Mouse (Mus musculus) testis, adult 2 months (tissue): Measurements from ENCODE around the gene AU018091. TPM values are rescaled to one million over a fixed set of nuclear protein-coding genes. Genes with fewer than 3 reads are reported as not detected.

ENCODE experiments used
- H3K27ac ChIP-seq: fragments of 200-500 bp; 2 replicates; pipeline ENCODE4 v1.5.1; 2012; ENCODE audit warnings: low read depth, low read length; ENCODE audit not compliant: control insufficient read depth, insufficient read depth
- H3K27me3 ChIP-seq: fragments of 200-500 bp; 2 replicates; pipeline ENCODE4 v1.6.1; 2012; ENCODE audit warnings: mild to moderate bottlenecking, low read length, moderate library complexity; ENCODE audit not compliant: control insufficient read depth, insufficient read depth
- H3K36me3 ChIP-seq: fragments of 200-500 bp; 2 replicates; pipeline ENCODE4 v1.6.1; 2012; ENCODE audit warnings: mild to moderate bottlenecking, low read length; ENCODE audit not compliant: control insufficient read depth, insufficient read depth
- H3K4me1 ChIP-seq: fragments of 200-500 bp; 2 replicates; pipeline ENCODE4 v1.6.1; 2012; ENCODE audit warnings: low read length; ENCODE audit not compliant: control insufficient read depth, insufficient read depth
- H3K4me3 ChIP-seq: fragments of 200-500 bp; 2 replicates; pipeline ENCODE4 v1.5.1; 2012; ENCODE audit warnings: low read depth, mild to moderate bottlenecking, low read length, moderate library complexity, mixed read lengths; ENCODE audit not compliant: control insufficient read depth
- CTCF ChIP-seq: fragments of 200-500 bp; IDR thresholded peaks from 2 replicates; pipeline ENCODE4 v1.5.1; 2012; ENCODE audit warnings: low read depth, mild to moderate bottlenecking, inconsistent platforms, low read length, moderate library complexity; ENCODE audit not compliant: control insufficient read depth, insufficient read depth, insufficient replicate concordance
- POLR2A ChIP-seq: fragments of 200-500 bp; IDR thresholded peaks from 2 replicates; pipeline ENCODE4 v1.6.1; 2012; ENCODE audit warnings: low read depth, mild to moderate bottlenecking, inconsistent platforms, low read length, moderate library complexity; ENCODE audit not compliant: control insufficient read depth
- polyA plus RNA-seq: library from polyadenylated mRNA; depleted of rRNA; stranded (reverse); fragments of >200 nt; gene quantifications from 2 replicates; pipeline ENCODE4 v1.2.3, GENCODE M21; 2012; rRNA removed

The AU018091 gene
- 2.7 and 3.2 TPM in 2 replicates for polyA plus RNA-seq

DNA sequence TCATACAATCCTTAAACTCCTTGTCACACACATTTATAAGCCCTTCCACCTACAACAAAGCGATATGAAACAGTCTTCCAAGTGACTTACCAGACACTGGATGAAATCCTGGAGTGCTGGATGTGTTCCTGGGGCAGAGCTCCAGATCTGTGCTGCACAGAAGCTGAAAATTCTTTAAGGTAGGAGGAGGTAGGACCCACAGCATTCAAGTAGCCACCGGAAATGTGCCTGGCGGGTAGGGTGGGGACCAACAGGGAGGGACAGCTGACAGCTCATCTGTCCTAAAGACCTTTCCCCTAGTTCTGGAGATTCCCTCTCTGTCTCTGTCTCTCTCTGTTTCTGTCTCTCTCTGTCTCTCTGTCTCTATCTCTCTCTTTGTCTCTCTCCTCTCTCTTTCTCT is at the start of gene AU018091:
TSS of gene AU018091 (minus strand) at position 279 of the 400 bp plus-strand sequence.
- Histone ChIP-seq H3K4me1 (peaks cover 1% of the 10 kb centered on the region; the same call in 1 of the 2 replicates), H3K27me3 (no peaks in the 10 kb centered on the region), H3K36me3 (no peaks in the 10 kb centered on the region), H3K27ac (no peak within 1 kb of the TSS), H3K4me3 (no peak within 1 kb of the TSS)
- TF ChIP-seq CTCF = no peak
- no peak for TF ChIP-seq POLR2A

DNA sequence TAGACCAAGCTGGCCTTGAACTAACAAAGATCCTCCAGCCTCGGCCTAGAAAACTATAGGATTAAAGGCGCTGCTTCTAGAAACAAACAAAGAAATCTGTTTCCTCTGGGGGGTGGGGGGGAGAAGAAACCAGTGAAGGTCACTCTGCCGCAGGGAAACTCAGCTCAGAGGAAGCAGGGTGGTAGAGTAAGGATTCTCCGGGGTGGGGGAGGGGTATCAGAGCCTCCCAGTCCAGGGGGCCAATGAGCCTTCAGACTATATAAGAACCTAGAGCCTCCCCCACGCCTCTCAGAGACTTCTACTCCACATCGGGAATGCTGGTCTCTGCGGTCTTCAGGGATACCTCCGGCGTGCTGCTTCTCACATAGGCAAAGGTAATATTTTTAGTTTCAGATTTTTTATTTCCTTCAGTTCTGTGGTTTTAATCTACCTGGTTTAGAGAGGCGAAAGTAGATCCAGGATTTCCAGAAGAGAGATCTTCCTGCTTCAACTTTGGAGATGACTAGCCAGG is 48.6 kb upstream of the AU018091 start:
- Histone ChIP-seq H3K27ac (no peak overlapping the region), H3K27me3 (no peaks in the 10 kb centered on the region), H3K4me1 (peaks cover 4% of the 10 kb centered on the region), H3K4me3 (peak overlapping the region; percentile 3), H3K36me3 (no peaks in the 10 kb centered on the region)
- TF ChIP-seq CTCF (no peak), POLR2A (no peak)

DNA sequence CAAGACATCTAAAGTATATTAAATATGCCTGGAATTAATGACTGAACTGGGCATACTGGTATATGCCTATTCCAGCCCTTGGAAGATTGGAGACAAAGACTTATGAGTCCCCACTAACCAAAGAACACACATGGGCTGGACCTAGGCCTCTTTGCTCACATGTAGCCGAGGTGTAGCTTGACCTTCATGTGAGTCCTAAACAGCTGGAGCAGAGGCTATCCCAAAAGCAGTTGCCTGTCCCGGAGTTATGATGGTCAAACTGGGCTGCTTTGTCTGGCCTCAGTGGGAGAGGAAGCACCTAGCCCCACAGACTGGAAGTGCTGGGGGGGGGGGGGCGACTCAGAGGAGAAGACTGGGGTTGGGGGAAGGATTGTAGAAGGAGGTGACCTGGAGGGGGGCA is 47.3 kb upstream of the AU018091 start:
- H3K27ac ChIP-seq = no peak overlapping the region
- H3K4me3 ChIP-seq = no peak overlapping the region
- H3K27me3 ChIP-seq = no peaks in the 10 kb centered on the region
- H3K4me1 ChIP-seq = peaks cover 4% of the 10 kb centered on the region
- TF ChIP-seq POLR2A = no peak
- TF ChIP-seq CTCF = no peak
- H3K36me3 ChIP-seq = no peaks in the 10 kb centered on the region

DNA sequence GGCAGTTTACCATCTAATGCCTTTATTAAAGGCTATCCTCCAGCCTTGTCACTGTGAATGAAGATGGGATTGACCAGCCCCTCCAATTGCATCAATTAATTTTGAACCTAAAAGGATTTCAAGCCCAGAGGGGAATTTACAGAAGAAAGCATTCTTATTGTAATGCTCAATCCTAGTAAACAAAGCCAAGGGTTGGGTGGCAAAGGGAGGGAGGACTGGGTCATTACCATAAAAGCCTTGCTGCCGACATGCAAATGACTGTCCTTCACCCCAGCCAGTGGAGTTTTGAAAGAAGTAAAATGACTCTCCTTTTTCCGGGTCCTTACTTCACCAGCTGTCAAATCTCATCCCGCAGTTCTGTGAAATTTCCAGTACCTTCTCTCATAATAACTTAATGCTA is 44.6 kb upstream of the AU018091 start:
- no peak for TF ChIP-seq POLR2A
- TF ChIP-seq CTCF = no peak
- Histone ChIP-seq H3K4me3 (no peak overlapping the region), H3K27ac (no peak overlapping the region)

DNA sequence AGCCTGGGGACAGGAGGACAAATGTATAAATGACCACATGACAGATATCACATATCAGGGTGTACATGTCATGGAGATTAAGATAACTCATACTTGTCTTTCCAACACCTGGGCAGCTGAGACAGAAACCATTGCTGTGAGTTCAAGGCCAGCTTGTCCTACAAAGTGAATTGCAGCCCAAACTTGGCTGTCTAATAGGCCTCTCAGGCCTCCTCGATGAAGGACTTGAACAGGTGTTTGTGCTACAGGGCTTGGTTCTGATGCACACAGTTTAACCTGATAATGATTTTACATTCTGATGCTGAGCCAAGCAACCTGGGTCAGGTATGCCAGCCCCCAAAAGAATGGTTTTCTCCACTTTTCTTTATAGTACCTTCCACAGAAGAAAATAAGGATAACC is 44.2 kb upstream of the AU018091 start:
- no peaks in the 10 kb centered on the region for H3K27me3 ChIP-seq
- no peak overlapping the region for H3K27ac ChIP-seq
- no peaks in the 10 kb centered on the region; the same call in none of the 2 replicates for H3K4me1 ChIP-seq
- no peak overlapping the region for H3K4me3 ChIP-seq
- TF ChIP-seq POLR2A (no peak), CTCF (no peak)
- H3K36me3 ChIP-seq = no peaks in the 10 kb centered on the region

More for the DNA sequence above, 44.6 kb upstream of the AU018091 start:
- no peaks in the 10 kb centered on the region for H3K36me3 ChIP-seq
- no peaks in the 10 kb centered on the region for H3K27me3 ChIP-seq
- H3K4me1 ChIP-seq = peaks cover under 1% of the 10 kb centered on the region

DNA sequence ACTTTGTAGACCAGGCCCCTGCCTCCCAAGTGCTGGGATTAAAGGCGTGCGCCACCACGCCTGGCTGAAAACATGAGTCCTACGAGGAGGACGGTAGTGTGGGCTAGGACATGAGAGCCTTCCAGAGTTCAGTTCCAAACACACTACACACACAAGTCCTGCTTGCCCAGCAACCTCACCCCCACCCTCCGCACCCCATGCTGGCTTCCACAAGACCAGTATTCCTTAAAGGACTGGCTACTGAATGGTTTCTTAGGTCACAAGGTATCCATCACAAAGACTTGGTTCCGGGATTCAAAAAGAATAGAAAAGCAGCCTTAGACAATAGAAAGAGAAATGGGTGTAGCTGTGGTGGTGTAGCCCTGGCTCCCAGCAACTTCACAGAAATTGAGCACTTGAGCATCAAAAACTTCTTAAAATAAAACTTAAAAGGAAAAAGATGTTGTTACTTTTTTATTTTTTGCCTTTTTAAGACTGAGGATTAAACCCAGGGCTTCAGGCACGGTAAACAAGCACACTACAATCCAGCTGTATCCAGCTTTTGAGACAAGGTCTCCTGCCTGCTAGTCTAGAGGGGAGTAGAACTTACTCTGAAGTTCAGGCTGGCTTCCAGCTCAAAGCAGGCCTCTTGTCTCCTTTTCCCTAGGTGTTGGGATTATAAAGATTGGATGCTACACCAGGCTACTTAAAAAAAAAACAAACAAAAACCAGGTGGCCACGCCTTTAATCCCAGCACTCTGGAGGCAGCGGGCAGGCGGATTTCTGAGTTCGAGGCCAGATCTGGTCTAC is 43.2 kb upstream of the AU018091 start:
- H3K36me3 ChIP-seq = no peaks in the 10 kb centered on the region
- H3K4me1 ChIP-seq = no peaks in the 10 kb centered on the region
- no peak overlapping the region for H3K4me3 ChIP-seq
- TF ChIP-seq POLR2A = no peak
- TF ChIP-seq CTCF = no peak
- H3K27me3 ChIP-seq = no peaks in the 10 kb centered on the region
- H3K27ac ChIP-seq = no peak overlapping the region

DNA sequence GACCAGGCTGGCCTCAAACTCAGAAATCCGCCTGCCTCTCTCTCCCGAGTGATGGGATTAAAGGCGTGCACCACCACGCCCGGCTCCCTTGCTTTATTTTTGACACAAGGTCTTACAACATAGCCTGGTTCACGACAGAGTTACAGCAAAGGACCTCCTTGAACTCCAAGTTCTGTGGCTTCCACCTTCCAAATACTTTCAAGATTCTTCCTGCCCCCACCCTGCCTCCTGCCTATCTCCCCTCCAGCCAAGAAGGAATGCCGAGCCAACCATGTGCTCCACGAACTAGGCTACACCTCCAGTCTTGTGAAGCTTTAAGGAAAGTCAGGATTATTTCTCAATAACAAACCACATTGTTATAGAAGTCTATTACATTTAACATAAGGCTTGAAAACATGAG is 42.5 kb upstream of the AU018091 start:
- H3K27ac ChIP-seq = no peak overlapping the region
- H3K4me1 ChIP-seq = no peaks in the 10 kb centered on the region; the same call in 1 of the 2 replicates
- no peaks in the 10 kb centered on the region for H3K27me3 ChIP-seq
- TF ChIP-seq CTCF (no peak), POLR2A (no peak)
- no peaks in the 10 kb centered on the region for H3K36me3 ChIP-seq
- no peak overlapping the region for H3K4me3 ChIP-seq
